Mouse (Mus musculus) MEL (cell line): ENCODE measurements around the gene Myo18b.

Experiments used
- BHLHE40 ChIP-seq: IDR thresholded peaks from 2 replicates; pipeline ENCODE4 v1.6.1; 2012; ENCODE audit warnings: low read depth, mild to moderate bottlenecking, inconsistent platforms, low read length, improper control_type of control experiment, borderline replicate concordance
- E2F4 ChIP-seq: IDR thresholded peaks from 2 replicates; pipeline ENCODE4 v1.6.1; 2011; ENCODE audit warnings: low read depth, low read length, improper control_type of control experiment, borderline replicate concordance
- EP300 ChIP-seq, 2 experiments: IDR thresholded peaks; 2 replicates each; pipeline ENCODE4 v1.6.1; 2011; ENCODE audit warnings: improper control_type of control experiment in 2 of 2, low read length in 2 of 2, low read depth in 1 of 2, mild to moderate bottlenecking in 1 of 2
- TBP ChIP-seq: IDR thresholded peaks from 2 replicates; pipeline ENCODE4 v1.8.0; 2011; ENCODE audit warnings: low read depth, low read length, improper control_type of control experiment

DNA sequence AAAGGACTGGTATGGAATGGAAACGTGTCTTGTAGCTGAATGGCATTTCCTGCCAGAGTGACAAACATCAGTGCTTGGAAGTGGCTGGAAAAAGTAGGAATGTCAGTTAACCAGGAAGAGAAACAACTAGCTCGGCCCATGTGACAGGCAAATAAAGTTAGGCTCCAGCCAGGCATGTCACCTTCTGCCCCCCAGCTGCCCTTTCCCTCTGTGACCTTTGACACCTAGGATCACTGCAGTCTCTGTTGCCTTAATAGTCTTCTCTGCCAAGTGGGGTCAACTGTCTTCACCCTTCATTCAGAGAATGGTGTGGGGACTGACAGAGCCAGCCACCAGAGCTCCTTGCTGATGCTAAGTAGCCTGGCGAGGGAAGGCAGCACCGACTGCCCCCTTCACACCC is 236.9 kb downstream of the Myo18b start:
- TF ChIP-seq BHLHE40 (no peak), TBP (no peak), EP300 (IDR thresholded peaks at IDR 0.05; ENCODE audit: low read depth in 1 of 2, low read length in 2 of 2) (no peak), E2F4 (no peak)
